Mouse (Mus musculus) effector memory CD4-positive, alpha-beta T cell, adult 7 months (primary cell): ENCODE measurements around the gene Ccr3. TPM values are rescaled to one million over a fixed set of nuclear protein-coding genes. Genes with fewer than 3 reads are reported as not detected.

Experiments used
- polyA plus RNA-seq: library from polyadenylated mRNA; unstranded; fragments of 100-300 nt; shearing (Covaris generic); gene quantifications from one replicate; pipeline ENCODE4 v1.2.1, GENCODE M21; 2017

Ccr3 gene
- polyA plus RNA-seq: not detected

GRCm38 (mm10) chr9:124021672-124022071 is at the start of gene Ccr3:
Gene Ccr3, plus strand, starts transcription at chr9:124021972.

DNA sequence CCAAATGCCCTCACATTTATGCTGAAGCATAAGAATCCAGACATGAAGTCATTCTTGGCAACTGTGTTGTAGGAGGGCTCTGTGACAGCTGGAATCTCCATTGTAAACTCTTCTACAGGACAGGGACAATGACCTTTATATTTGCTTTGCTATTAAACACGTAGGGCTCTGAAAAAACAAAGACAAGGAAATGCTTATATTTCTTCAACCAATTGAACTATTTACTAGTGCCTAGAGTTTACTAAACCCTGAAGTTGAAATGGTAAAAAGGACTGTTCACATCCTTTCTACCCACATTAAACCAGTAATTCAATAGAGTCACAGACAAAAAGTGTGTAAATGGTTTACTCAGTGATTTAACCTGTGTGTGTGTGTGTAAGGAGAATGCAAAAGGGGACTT is 43.5 kb upstream of the Ccr3 start, which contains the start of gene Ccr1l1:
Gene Ccr1l1 (minus strand): TSS at position 101 of the 400 bp plus-strand sequence.

Other genes with a start within 250 kb of the Ccr3 start
- 300 TPM for gene Cxcr6, start 215.5 kb upstream of the Ccr3 start, polyA plus RNA-seq
- gene Fyco1, start 170.1 kb upstream of the Ccr3 start, polyA plus RNA-seq: 33.4 TPM
- 2.0 TPM for gene Xcr1, start 159.9 kb upstream of the Ccr3 start, polyA plus RNA-seq
- 0.27 TPM for gene Ccr1, start 53.3 kb upstream of the Ccr3 start, polyA plus RNA-seq
- not detected for gene Ccr1l1, start 43.6 kb upstream of the Ccr3 start, polyA plus RNA-seq
- 37.1 TPM for gene Ccr2, start 80.0 kb downstream of the Ccr3 start, polyA plus RNA-seq
- 40.9 TPM for gene Ccr5, start 99.6 kb downstream of the Ccr3 start, polyA plus RNA-seq